Mouse (Mus musculus) olfactory bulb, adult 2 months (tissue): Measurements from ENCODE around the gene Dnah1.

Experiments used
- CTCF ChIP-seq: fragments of 200-500 bp; IDR thresholded peaks from 2 replicates; pipeline ENCODE4 v1.5.1; 2012; ENCODE audit warnings: low read depth, mild to moderate bottlenecking, low read length, moderate library complexity; ENCODE audit not compliant: insufficient read depth
- POLR2A ChIP-seq: fragments of 200-500 bp; IDR thresholded peaks from 2 replicates; pipeline ENCODE4 v1.6.1; 2012; ENCODE audit warnings: mild to moderate bottlenecking, low read depth, low read length, moderate library complexity; ENCODE audit not compliant: insufficient read depth

- TF ChIP-seq CTCF, result no peak
- no peak for TF ChIP-seq POLR2A
Measured at GRCm38 (mm10) chr14:31233070-31233995, 90.4 kb downstream of the Dnah1 start.
